ENCODE assay signal across 25 mouse cellular contexts in genomic region chr1:178294051-178294450, GRCm38 (mm10). TPM values are rescaled to one million over a fixed set of nuclear protein-coding genes. Genes with fewer than 3 reads are reported as not detected.
DNase-seq lines count a peak whose midpoint lies in the region; ATAC-seq and TF ChIP-seq lines count a peak whose summit lies in the region.
"Had no signal": no experiment of that assay in that cellular context is flagged by ENCODE, and none has a peak within 500 bp of the region (broad histone marks: within the 10 kb centered on the region; RNA-seq: fewer than 3 reads in every experiment).

No protein-coding gene starts in this region.

- H3K27me3 ChIP-seq in forebrain, postnatal 0 days (ENCODE audit: insufficient read depth, low read length), result no peaks in the 10 kb centered on the region
- no peaks in the 10 kb centered on the region for H3K27me3 ChIP-seq in forebrain, embryonic 11.5 days (ENCODE audit: control insufficient read depth, insufficient read depth, low read length)
- H3K27me3 ChIP-seq: embryonic facial prominence, embryonic 13.5 days; embryonic facial prominence, embryonic 15.5 days; forebrain, embryonic 13.5 days; forebrain, embryonic 15.5 days; Patski had no signal

- peak; percentile 25; the same call in 1 of the 2 replicates for ATAC-seq in forebrain, postnatal 0 days
- no peak for ATAC-seq in forebrain, embryonic 11.5 days (replicated peaks; ENCODE audit: low FRiP score)
- ATAC-seq: activated CD4-positive, CD25-positive, alpha-beta regulatory T cell, adult 4 months; forebrain, embryonic 13.5 days; forebrain, embryonic 15.5 days; Patski had no signal

- TF ChIP-seq CTCF in forebrain, postnatal 0 days (IDR thresholded peaks at IDR 0.05; ENCODE audit: low read depth), result no peak
- no peak for TF ChIP-seq CTCF in olfactory bulb, adult 2 months (IDR thresholded peaks at IDR 0.05; ENCODE audit: insufficient read depth, low read depth, low read length)

- H3K4me1 ChIP-seq in forebrain, postnatal 0 days (ENCODE audit: insufficient read depth), result no peaks in the 10 kb centered on the region
- no peaks in the 10 kb centered on the region for H3K4me1 ChIP-seq in forebrain, embryonic 11.5 days (replicated peaks; ENCODE audit: control insufficient read depth, insufficient read depth, low read length)
- H3K4me1 ChIP-seq in olfactory bulb, adult 2 months (ENCODE audit: control insufficient read depth, insufficient read depth, low read length), result peaks cover 12% of the 10 kb centered on the region
- H3K4me1 ChIP-seq: embryonic facial prominence, embryonic 13.5 days; embryonic facial prominence, embryonic 15.5 days; forebrain, embryonic 10.5 days; forebrain, embryonic 13.5 days; forebrain, embryonic 15.5 days had no signal

- no peaks in the 10 kb centered on the region for H3K36me3 ChIP-seq in forebrain, postnatal 0 days (ENCODE audit: insufficient read depth)
- no peaks in the 10 kb centered on the region for H3K36me3 ChIP-seq in forebrain, embryonic 11.5 days (ENCODE audit: control insufficient read depth, insufficient read depth, low read length)
- H3K36me3 ChIP-seq: embryonic facial prominence, embryonic 13.5 days; embryonic facial prominence, embryonic 15.5 days; forebrain, embryonic 10.5 days; forebrain, embryonic 15.5 days had no signal

- no peaks in the 10 kb centered on the region for H3K9me3 ChIP-seq in forebrain, postnatal 0 days (ENCODE audit: low read length)
- H3K9me3 ChIP-seq in forebrain, embryonic 11.5 days (ENCODE audit: control insufficient read depth, low read length), result no peaks in the 10 kb centered on the region
- H3K9me3 ChIP-seq: embryonic facial prominence, embryonic 13.5 days; embryonic facial prominence, embryonic 15.5 days; forebrain, embryonic 10.5 days; forebrain, embryonic 13.5 days; forebrain, embryonic 15.5 days had no signal

- H3K4me3 ChIP-seq in forebrain, postnatal 0 days (ENCODE audit: low read depth, low read length), result no peak overlapping the region
- H3K4me3 ChIP-seq in forebrain, embryonic 11.5 days (ENCODE audit: low read depth, low read length), result no peak overlapping the region
- H3K4me3 ChIP-seq in olfactory bulb, adult 2 months (ENCODE audit: insufficient read depth, low read depth, low read length), result no peak overlapping the region
- H3K4me3 ChIP-seq: embryonic facial prominence, embryonic 13.5 days; embryonic facial prominence, embryonic 15.5 days; erythroblast, embryonic 14.5 days; forebrain, embryonic 10.5 days; forebrain, embryonic 13.5 days; forebrain, embryonic 15.5 days had no signal

- no peak for DNase-seq in forebrain, postnatal 0 days
- DNase-seq in forebrain, embryonic 11.5 days (ENCODE audit: low spot score), result no peak
- DNase-seq in brain, adult 2 months (ENCODE audit: low read depth, low spot score), result peak; percentile 65
- no peak for DNase-seq in heart, adult 9 months (ENCODE audit: low spot score in 2 of 2)
- no peak for DNase-seq in urinary bladder, postnatal 10 days (ENCODE audit: low spot score)
- no peak for DNase-seq in kidney, postnatal 4 days
- DNase-seq: adrenal gland, adult 8-10 months; adrenal gland, postnatal 14 days; adrenal gland, postnatal 36 days; cerebellum, adult 11 months; cerebellum, adult 18-20 months; cerebellum, adult 8-10 months; cerebellum, adult 9-11 months; cerebellum, postnatal 14 days; cerebellum, postnatal 36 days; embryo, embryonic 11 days had no signal

- TF ChIP-seq POLR2A in olfactory bulb, adult 2 months (IDR thresholded peaks at IDR 0.05; ENCODE audit: insufficient read depth, low read depth, low read length), result no peak

- 98% methylated on average over 1 of the region's 1 CpGs for WGBS in forebrain, postnatal 0 days
- 96% methylated on average over 1 of the region's 1 CpGs for WGBS in forebrain, embryonic 11.5 days
- 66% methylated on average over 1 of the region's 1 CpGs for WGBS in olfactory bulb, adult 2 months

- no peak overlapping the region for H3K27ac ChIP-seq in forebrain, postnatal 0 days (ENCODE audit: low read depth, low read length)
- H3K27ac ChIP-seq in forebrain, embryonic 11.5 days (ENCODE audit: low read depth, low read length), result no peak overlapping the region
- peak overlapping the region; percentile 40; the same call in 1 of the 2 replicates for H3K27ac ChIP-seq in olfactory bulb, adult 2 months (ENCODE audit: insufficient read depth, low read depth, low read length)
- H3K27ac ChIP-seq: embryonic facial prominence, embryonic 13.5 days; embryonic facial prominence, embryonic 15.5 days; forebrain, embryonic 10.5 days; forebrain, embryonic 13.5 days; forebrain, embryonic 15.5 days had no signal

- no peak overlapping the region for H3K9ac ChIP-seq in forebrain, postnatal 0 days
- no peak overlapping the region for H3K9ac ChIP-seq in forebrain, embryonic 11.5 days (ENCODE audit: low read length)
- H3K9ac ChIP-seq: embryonic facial prominence, embryonic 13.5 days; embryonic facial prominence, embryonic 15.5 days; forebrain, embryonic 13.5 days; forebrain, embryonic 15.5 days had no signal

- no peak overlapping the region for H3K4me2 ChIP-seq in forebrain, postnatal 0 days (ENCODE audit: low read depth)
- no peak overlapping the region for H3K4me2 ChIP-seq in forebrain, embryonic 11.5 days (ENCODE audit: low read depth, low read length, severe bottlenecking)
- H3K4me2 ChIP-seq: embryonic facial prominence, embryonic 13.5 days; embryonic facial prominence, embryonic 15.5 days; forebrain, embryonic 13.5 days; forebrain, embryonic 15.5 days had no signal

RNA-seq across cellular contexts. Expression of gene Cox20, which starts 24.9 kb away (rescaled TPM):
- 46.3 and 54.9 TPM in 2 replicates for total RNA-seq in forebrain, postnatal 0 days (2014; rRNA removed)
- 111 and 144 TPM in 2 replicates for polyA plus RNA-seq in forebrain, postnatal 0 days (2015; fragmentation: Nextera tagmentation; extraction: Ambion mirVana)
- polyA plus RNA-seq in forebrain, embryonic 11.5 days (2014; fragmentation: Nextera tagmentation; extraction: Ambion mirVana), result 111 and 112 TPM in 2 replicates
- not detected in 2 replicates for polyA plus RNA-seq in olfactory bulb, adult 2 months (2012; ENCODE audit: insufficient read depth, insufficient read length, low replicate concordance, missing spikeins)

RNA-seq across cellular contexts. Expression of gene Hnrnpu, which starts 43.5 kb away (rescaled TPM):
- total RNA-seq in forebrain, postnatal 0 days (2014; rRNA removed), result 245 and 299 TPM in 2 replicates
- 187 and 229 TPM in 2 replicates for polyA plus RNA-seq in forebrain, postnatal 0 days (2015; fragmentation: Nextera tagmentation; extraction: Ambion mirVana)
- polyA plus RNA-seq in forebrain, embryonic 11.5 days (2014; fragmentation: Nextera tagmentation; extraction: Ambion mirVana), result 1,010 and 1,015 TPM in 2 replicates
- 351 and 2,130 TPM in 2 replicates for polyA plus RNA-seq in olfactory bulb, adult 2 months (2012; ENCODE audit: insufficient read depth, insufficient read length, low replicate concordance, missing spikeins)
